Mouse (Mus musculus): ENCODE measurements around the gene Spon1. TPM values are rescaled to one million over a fixed set of nuclear protein-coding genes. Genes with fewer than 3 reads are reported as not detected.

Spon1 gene
- polyA plus RNA-seq, 1 experiment from 2014 or later, result 59.3 TPM

DNA sequence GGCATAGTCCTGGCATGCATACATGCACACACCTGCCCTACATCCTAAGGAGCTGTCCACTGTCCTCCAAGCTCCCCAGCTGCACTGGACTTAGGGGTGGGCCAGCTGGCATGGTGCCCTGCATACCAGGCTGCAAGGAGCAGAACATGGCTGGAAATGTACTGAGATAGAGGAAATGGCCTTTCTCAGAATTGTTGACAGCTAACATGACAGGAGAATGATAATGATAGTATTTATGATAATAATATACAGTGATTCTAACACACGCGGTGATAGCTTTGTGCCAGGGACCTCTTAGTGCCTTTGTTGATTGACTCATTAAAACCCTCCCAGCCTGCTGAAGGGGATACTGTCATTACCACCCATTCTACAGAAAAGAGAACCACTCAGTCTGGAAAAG lies 54.4 kb downstream of the Spon1 start:
- Histone ChIP-seq H3K4me1 (ENCODE audit: control insufficient read depth, insufficient read depth, low read length) (peaks cover 64% of the 10 kb centered on the region), H3K9me3 (replicated peaks; ENCODE audit: control insufficient read depth, low read length) (no peaks in the 10 kb centered on the region), H3K4me3 (ENCODE audit: low read length) (no peak overlapping the region), H3K4me2 (ENCODE audit: low read depth, low read length) (no peak overlapping the region), H3K9ac (ENCODE audit: low read length) (no peak overlapping the region), H3K36me3 (ENCODE audit: control insufficient read depth, insufficient read depth) (no peaks in the 10 kb centered on the region), H3K27me3 (ENCODE audit: control insufficient read depth, insufficient read depth, low read length) (no peaks in the 10 kb centered on the region), H3K27ac (ENCODE audit: low read length) (peak overlapping the region; percentile 60)
- ATAC-seq (replicated peaks; ENCODE audit: extremely low read depth, insufficient read depth, low FRiP score), result peak; percentile 84
- WGBS, result 14% methylated on average over 2 of the region's 2 CpGs

- no peak overlapping the region for H3K4me2 ChIP-seq (ENCODE audit: low read depth, low read length)
- ATAC-seq (replicated peaks; ENCODE audit: extremely low read depth, insufficient read depth, low FRiP score), result no peak
- 19% methylated on average over 3 of the region's 3 CpGs for WGBS
- H3K36me3 ChIP-seq (ENCODE audit: control insufficient read depth, insufficient read depth), result no peaks in the 10 kb centered on the region
- H3K4me3 ChIP-seq (ENCODE audit: low read length), result no peak overlapping the region
- no peak overlapping the region for H3K9ac ChIP-seq (ENCODE audit: low read length)
- H3K4me1 ChIP-seq (ENCODE audit: control insufficient read depth, insufficient read depth, low read length), result peaks cover 61% of the 10 kb centered on the region
- 0 out of 2 replicates have a peak overlapping the region, but pooled peaks have one; percentile 7 for H3K27ac ChIP-seq (ENCODE audit: low read length)
- no peaks in the 10 kb centered on the region for H3K9me3 ChIP-seq (replicated peaks; ENCODE audit: control insufficient read depth, low read length)
- H3K27me3 ChIP-seq (ENCODE audit: control insufficient read depth, insufficient read depth, low read length), result no peaks in the 10 kb centered on the region
Measured at GRCm38 (mm10) chr7:113823026-113823425, 57.2 kb downstream of the Spon1 start.

DNA sequence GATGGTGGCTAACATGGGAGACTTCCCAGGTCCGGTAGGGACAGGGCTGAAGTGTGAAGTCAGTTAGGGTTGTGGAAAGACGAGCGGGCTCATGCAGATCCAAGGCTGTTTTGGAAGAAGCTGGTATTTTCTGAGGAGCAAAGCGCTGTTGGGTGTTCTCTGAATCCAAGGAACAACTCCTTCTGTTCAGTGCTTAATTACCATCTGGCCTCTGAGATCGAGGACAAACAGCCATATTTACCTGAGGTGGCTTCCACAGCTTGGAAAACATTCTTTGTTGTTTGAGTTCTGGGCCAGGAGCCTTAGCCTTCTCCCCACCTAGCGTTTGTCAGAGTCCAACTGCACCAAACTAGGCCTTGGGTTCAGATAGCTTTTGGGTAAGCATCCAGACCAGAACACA lies 58.9 kb downstream of the Spon1 start:
- no peak overlapping the region for H3K9ac ChIP-seq (ENCODE audit: low read length)
- peaks cover 49% of the 10 kb centered on the region for H3K4me1 ChIP-seq (ENCODE audit: control insufficient read depth, insufficient read depth, low read length)
- H3K9me3 ChIP-seq (replicated peaks; ENCODE audit: control insufficient read depth, low read length), result no peaks in the 10 kb centered on the region
- H3K27me3 ChIP-seq (ENCODE audit: control insufficient read depth, insufficient read depth, low read length), result no peaks in the 10 kb centered on the region
- 91% methylated on average over 6 of the region's 6 CpGs for WGBS
- H3K4me2 ChIP-seq (ENCODE audit: low read depth, low read length), result no peak overlapping the region
- H3K36me3 ChIP-seq (ENCODE audit: control insufficient read depth, insufficient read depth), result no peaks in the 10 kb centered on the region
- ATAC-seq (replicated peaks; ENCODE audit: extremely low read depth, insufficient read depth, low FRiP score), result no peak
- H3K27ac ChIP-seq (ENCODE audit: low read length), result no peak overlapping the region
- no peak overlapping the region for H3K4me3 ChIP-seq (ENCODE audit: low read length)

DNA sequence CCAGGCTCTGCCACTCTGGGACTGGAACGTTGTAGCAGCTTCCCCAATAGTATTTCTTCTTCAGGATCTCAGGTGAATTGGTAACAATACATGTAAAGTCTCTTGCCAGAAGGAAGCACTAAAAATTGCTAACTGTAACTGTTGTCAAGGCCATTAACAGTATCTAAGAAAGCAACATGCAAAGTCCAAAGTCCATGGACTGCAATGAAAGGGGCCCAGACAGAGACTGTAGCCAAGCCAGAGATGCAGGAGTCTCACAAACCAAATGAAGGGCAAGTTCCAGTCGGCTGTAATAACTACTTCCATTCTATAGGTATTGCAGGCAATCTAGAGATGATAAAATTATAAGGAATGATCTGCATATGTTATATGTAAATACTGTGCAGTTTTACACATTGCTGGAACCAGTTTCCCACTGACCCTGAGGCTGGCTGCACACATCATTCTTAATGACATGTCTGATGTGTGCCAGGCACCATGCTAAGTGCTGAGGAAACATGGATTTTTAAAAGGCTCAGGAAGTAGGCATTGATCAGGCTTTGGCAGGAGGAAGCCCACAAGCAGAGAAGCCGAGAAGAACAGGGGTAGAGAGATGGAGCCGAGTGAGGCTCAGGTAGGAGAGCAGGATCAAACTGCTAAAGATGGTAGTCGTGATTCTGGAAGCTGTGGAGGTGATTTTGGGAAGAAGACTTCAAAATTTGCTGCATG lies 59.9 kb downstream of the Spon1 start:
- Histone ChIP-seq H3K4me1 (ENCODE audit: control insufficient read depth, insufficient read depth, low read length) (peaks cover 39% of the 10 kb centered on the region), H3K9me3 (replicated peaks; ENCODE audit: control insufficient read depth, low read length) (no peaks in the 10 kb centered on the region), H3K4me2 (ENCODE audit: low read depth, low read length) (no peak overlapping the region), H3K27me3 (ENCODE audit: control insufficient read depth, insufficient read depth, low read length) (no peaks in the 10 kb centered on the region), H3K27ac (ENCODE audit: low read length) (no peak overlapping the region), H3K4me3 (ENCODE audit: low read length) (no peak overlapping the region), H3K36me3 (ENCODE audit: control insufficient read depth, insufficient read depth) (no peaks in the 10 kb centered on the region), H3K9ac (ENCODE audit: low read length) (no peak overlapping the region)
- ATAC-seq (replicated peaks; ENCODE audit: extremely low read depth, insufficient read depth, low FRiP score), result no peak
- WGBS, result 59% methylated on average over 5 of the region's 5 CpGs

DNA sequence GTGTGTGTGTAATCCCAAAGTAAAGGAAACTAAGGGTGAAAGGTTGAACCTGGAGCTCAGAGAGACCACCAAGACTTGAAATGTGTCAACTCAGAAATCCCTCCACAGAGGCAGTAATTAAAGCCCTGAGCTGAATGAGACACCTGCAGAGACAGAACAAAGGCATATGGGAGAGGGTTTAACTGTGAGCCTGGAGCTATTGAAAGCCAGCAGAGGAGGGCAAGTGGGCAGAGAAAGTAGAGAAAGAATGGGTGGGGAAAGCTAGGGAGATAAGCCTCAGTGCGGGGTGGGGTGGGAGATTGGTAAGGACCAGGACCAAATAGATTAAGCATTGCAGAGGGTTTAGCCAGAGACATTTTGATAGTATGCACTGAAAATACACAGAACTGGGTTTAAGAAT lies 60.7 kb downstream of the Spon1 start:
- 28% methylated on average over 1 of the region's 1 CpGs for WGBS
- no peaks in the 10 kb centered on the region for H3K9me3 ChIP-seq (replicated peaks; ENCODE audit: control insufficient read depth, low read length)
- no peaks in the 10 kb centered on the region for H3K27me3 ChIP-seq (ENCODE audit: control insufficient read depth, insufficient read depth, low read length)
- H3K36me3 ChIP-seq (ENCODE audit: control insufficient read depth, insufficient read depth), result no peaks in the 10 kb centered on the region
- H3K27ac ChIP-seq (ENCODE audit: low read length), result peak overlapping the region; percentile 42
- peaks cover 34% of the 10 kb centered on the region for H3K4me1 ChIP-seq (ENCODE audit: control insufficient read depth, insufficient read depth, low read length)
- no peak overlapping the region for H3K9ac ChIP-seq (ENCODE audit: low read length)
- H3K4me2 ChIP-seq (ENCODE audit: low read depth, low read length), result no peak overlapping the region
- no peak for ATAC-seq (replicated peaks; ENCODE audit: extremely low read depth, insufficient read depth, low FRiP score)
- no peak overlapping the region for H3K4me3 ChIP-seq (ENCODE audit: low read length)

GRCm38 (mm10) chr7:113828122-113828571 lies 62.3 kb downstream of the Spon1 start:
- no peak overlapping the region for H3K9ac ChIP-seq (ENCODE audit: low read length)
- no peak overlapping the region for H3K4me2 ChIP-seq (ENCODE audit: low read depth, low read length)
- H3K36me3 ChIP-seq (ENCODE audit: control insufficient read depth, insufficient read depth), result no peaks in the 10 kb centered on the region
- ATAC-seq (replicated peaks; ENCODE audit: extremely low read depth, insufficient read depth, low FRiP score), result no peak
- no peaks in the 10 kb centered on the region for H3K9me3 ChIP-seq (replicated peaks; ENCODE audit: control insufficient read depth, low read length)
- H3K4me1 ChIP-seq (ENCODE audit: control insufficient read depth, insufficient read depth, low read length), result peaks cover 30% of the 10 kb centered on the region
- H3K27ac ChIP-seq (ENCODE audit: low read length), result no peak overlapping the region
- WGBS, result 68% methylated on average over 2 of the region's 2 CpGs
- no peaks in the 10 kb centered on the region for H3K27me3 ChIP-seq (ENCODE audit: control insufficient read depth, insufficient read depth, low read length)
- H3K4me3 ChIP-seq (ENCODE audit: low read length), result no peak overlapping the region

DNA sequence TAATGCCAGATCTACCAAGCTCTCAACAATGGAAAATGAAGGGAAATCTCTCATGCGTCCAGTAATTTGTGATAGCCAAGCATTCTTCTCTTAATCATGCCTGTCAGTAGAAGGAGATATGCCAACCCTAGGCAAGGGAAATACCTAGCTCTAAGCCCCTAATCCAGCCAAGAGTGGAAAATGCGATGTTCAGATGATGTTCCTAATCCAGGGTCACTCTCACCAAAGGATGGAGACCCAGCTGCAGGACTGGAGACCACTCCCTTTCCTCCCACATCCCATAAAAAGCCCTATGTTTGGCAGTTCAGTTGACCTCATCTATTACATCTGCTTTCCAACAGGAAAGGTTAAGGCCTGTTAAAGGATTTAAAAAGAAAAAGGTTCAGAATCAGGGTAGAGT lies 62.8 kb downstream of the Spon1 start:
- no peaks in the 10 kb centered on the region for H3K36me3 ChIP-seq (ENCODE audit: control insufficient read depth, insufficient read depth)
- no peaks in the 10 kb centered on the region for H3K27me3 ChIP-seq (ENCODE audit: control insufficient read depth, insufficient read depth, low read length)
- H3K9me3 ChIP-seq (replicated peaks; ENCODE audit: control insufficient read depth, low read length), result 0 out of 2 replicates have a peak, but pooled peaks cover 3% of the 10 kb centered on the region
- 64% methylated on average over 2 of the region's 2 CpGs for WGBS
- H3K9ac ChIP-seq (ENCODE audit: low read length), result no peak overlapping the region
- no peak for ATAC-seq (replicated peaks; ENCODE audit: extremely low read depth, insufficient read depth, low FRiP score)
- peaks cover 26% of the 10 kb centered on the region for H3K4me1 ChIP-seq (ENCODE audit: control insufficient read depth, insufficient read depth, low read length)
- H3K27ac ChIP-seq (ENCODE audit: low read length), result no peak overlapping the region
- no peak overlapping the region for H3K4me2 ChIP-seq (ENCODE audit: low read depth, low read length)
- H3K4me3 ChIP-seq (ENCODE audit: low read length), result no peak overlapping the region

DNA sequence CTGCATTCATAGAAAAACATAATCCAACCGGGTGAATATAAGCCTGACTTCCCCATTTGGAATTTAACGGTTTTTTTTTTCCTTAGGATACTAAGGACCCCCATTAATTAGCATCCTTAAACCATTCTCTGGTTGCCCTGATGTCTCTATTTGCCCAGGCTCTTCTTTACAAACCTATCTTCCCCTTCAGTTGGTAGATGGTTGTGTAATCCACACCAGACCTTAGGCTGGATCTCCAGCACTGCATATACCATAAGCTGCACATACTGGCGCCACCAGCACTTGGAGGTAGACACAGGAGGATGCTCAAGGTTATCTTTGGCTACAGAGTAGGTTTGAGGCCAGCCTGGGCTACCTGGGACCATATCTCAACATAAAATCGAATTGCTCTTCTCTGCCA lies 71.4 kb downstream of the Spon1 start:
- WGBS, result 89% methylated on average over 4 of the region's 4 CpGs
- Histone ChIP-seq H3K4me1 (ENCODE audit: control insufficient read depth, insufficient read depth, low read length) (no peaks in the 10 kb centered on the region), H3K27ac (ENCODE audit: low read length) (no peak overlapping the region), H3K4me3 (ENCODE audit: low read length) (no peak overlapping the region), H3K36me3 (ENCODE audit: control insufficient read depth, insufficient read depth) (no peaks in the 10 kb centered on the region), H3K4me2 (ENCODE audit: low read depth, low read length) (no peak overlapping the region), H3K27me3 (ENCODE audit: control insufficient read depth, insufficient read depth, low read length) (no peaks in the 10 kb centered on the region), H3K9me3 (replicated peaks; ENCODE audit: control insufficient read depth, low read length) (peaks cover 3% of the 10 kb centered on the region; the same call in 1 of the 2 replicates), H3K9ac (ENCODE audit: low read length) (no peak overlapping the region)
- ATAC-seq (replicated peaks; ENCODE audit: extremely low read depth, insufficient read depth, low FRiP score), result no peak

DNA sequence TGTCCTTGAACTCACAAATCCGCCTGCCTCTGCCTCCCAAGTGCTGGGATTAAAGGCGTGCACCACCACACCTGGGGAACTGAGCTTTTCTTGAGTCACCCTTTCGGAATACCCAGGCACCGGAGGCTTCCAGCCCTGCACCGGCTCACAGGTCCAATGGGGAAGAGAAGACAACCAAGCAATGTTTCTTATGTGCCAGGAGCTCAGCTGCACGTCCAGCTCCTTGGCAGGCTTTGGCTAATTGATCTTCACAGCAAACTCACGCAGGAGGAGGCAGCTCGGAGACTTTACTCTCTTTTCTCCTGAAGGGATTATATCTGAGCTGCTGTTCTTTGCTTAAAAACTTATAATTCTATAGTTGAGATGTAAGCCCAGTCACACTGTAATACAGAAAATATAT lies 73.6 kb downstream of the Spon1 start:
- Histone ChIP-seq H3K36me3 (ENCODE audit: control insufficient read depth, insufficient read depth) (no peaks in the 10 kb centered on the region), H3K4me2 (ENCODE audit: low read depth, low read length) (no peak overlapping the region), H3K27me3 (ENCODE audit: control insufficient read depth, insufficient read depth, low read length) (no peaks in the 10 kb centered on the region), H3K4me3 (ENCODE audit: low read length) (no peak overlapping the region), H3K9me3 (replicated peaks; ENCODE audit: control insufficient read depth, low read length) (no peaks in the 10 kb centered on the region; the same call in 1 of the 2 replicates), H3K27ac (ENCODE audit: low read length) (no peak overlapping the region), H3K4me1 (ENCODE audit: control insufficient read depth, insufficient read depth, low read length) (no peaks in the 10 kb centered on the region), H3K9ac (ENCODE audit: low read length) (no peak overlapping the region)
- whole genome bisulfite sequencing, result 89% methylated on average over 8 of the region's 8 CpGs
- no peak for ATAC-seq (replicated peaks; ENCODE audit: extremely low read depth, insufficient read depth, low FRiP score)
